Mouse (Mus musculus): Measurements from ENCODE around the gene Fam120b. TPM values are rescaled to one million over a fixed set of nuclear protein-coding genes. Genes with fewer than 3 reads are reported as not detected.
"Not testable (repeated sequence)": the region's sequence is repeated elsewhere in the genome, so short reads cannot be mapped to it uniquely, and the experiment has no call there.

Gene Fam120b
- total RNA-seq, 2 experiments from 2014 or later, result 39.8 to 40.4 TPM

DNA sequence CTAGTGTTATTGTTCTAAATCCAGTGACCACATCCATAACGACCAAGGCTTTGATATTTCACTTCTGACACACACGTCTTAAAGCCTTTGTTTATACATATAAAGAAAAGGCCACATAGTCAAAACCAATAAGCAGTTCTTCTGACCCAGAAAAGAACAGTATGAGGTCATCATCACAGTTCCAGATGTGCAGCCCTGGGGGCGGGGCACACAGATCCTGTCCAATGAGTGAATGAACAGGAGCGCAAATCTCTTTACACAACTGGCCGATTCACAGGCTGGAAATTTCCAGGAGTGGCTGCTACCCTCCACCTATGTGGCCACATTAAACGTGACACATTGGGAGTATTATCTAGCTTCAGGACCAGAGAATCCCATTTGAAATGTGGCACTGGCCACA, 33.4 kb downstream of the Fam120b start:
- DNase-seq, result no peak
- intact Hi-C loops (cut with DNase I), result loop anchor here (5.0 kb wide), 1 partner anchor 48 kb away; no protein-coding TSS in a partner anchor

DNA sequence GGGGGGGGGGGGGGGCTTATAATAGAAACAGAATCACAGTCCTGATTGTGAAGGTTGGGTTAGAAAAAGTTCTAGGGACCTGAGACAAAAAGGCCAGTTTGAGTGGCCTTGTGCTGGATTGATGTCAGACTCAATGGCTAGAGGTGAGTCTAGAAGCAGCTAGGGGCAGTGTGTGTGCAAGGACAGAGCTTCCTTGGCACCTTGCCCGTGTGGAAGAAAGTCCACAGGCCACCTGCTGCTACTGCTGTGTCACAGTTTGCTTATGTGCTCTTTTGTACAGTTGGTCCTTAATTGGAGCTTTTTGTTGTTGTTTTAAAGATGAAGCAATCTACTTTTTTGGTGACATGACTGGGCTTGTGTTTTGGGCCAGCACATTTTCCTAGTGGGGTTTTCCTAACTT, 33.9 kb downstream of the Fam120b start:
- intact Hi-C loops (cut with DNase I), result loop anchor here (5.0 kb wide), 1 partner anchor 47 kb away; no protein-coding TSS in a partner anchor
- DNase-seq, result peak; percentile 23

DNA sequence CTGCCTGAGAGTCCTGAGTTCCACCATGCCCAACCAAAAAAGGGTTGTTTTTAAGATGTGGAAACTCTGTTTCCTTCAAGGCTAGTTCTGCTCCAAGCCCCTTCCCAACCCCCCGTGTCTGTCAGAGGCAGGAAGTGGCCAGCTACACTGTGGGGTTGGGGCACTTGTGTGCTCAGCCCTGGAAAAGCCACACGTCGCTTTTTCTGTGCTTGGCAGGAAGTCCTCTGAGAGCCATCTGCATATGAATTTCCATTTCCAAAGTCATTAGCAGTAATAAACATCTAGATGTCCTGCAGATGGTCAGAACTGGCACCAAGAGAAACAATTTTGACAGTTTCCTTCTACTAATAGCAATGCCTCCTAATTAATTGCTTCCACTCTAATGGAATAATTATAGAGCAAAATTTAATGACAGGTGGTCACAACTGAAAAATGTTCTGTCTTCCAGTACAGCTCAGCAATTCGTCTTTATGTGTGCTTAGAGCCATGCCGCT, 35.1 kb downstream of the Fam120b start:
- intact Hi-C loops (cut with DNase I), result no loop called here
- DNase-seq, result peak; percentile 33

DNA sequence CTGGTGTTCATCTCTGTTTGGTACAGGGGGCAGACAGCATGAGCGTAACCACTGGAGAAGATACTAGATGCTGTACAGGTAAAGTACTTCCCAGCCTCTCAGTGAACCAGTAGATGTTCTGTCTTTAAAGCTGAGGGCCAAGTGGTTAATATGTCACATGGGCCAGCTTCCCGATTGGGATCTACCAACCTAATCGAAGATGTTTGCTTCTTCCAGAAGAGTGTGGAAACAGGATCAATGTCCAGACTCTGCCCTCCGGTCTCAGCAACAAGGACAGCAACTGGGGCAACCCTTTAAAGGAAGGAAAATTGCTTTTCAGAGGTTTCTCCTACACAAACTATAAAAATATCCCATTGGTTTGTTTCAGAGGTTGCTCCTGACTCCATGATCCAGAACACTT, 35.5 kb downstream of the Fam120b start:
- intact Hi-C loops (cut with DNase I), result no loop called here

DNA sequence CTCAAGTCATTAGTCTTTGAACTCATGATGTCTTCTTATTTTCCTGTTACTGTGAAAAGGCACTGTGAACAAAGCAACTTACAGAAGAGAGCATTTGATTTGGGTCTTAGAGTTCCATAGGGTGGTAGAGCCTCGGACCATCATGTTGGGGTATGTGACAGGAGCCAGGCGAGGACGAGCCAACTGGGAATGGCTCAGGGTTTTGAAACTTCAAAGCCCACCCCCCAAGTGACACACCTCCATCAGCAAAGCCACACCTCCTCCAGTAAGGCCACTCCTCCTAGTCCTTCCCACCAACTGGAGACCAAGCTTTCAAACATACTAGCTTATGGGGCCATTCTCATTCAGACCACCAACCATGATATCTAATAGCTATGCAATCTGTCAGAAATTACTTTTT, 36.0 kb downstream of the Fam120b start:
- no peak for DNase-seq
- intact Hi-C loops (cut with DNase I), result no loop called here

More for the DNA sequence above, 35.5 kb downstream of the Fam120b start:
- DNase-seq, result no peak

DNA sequence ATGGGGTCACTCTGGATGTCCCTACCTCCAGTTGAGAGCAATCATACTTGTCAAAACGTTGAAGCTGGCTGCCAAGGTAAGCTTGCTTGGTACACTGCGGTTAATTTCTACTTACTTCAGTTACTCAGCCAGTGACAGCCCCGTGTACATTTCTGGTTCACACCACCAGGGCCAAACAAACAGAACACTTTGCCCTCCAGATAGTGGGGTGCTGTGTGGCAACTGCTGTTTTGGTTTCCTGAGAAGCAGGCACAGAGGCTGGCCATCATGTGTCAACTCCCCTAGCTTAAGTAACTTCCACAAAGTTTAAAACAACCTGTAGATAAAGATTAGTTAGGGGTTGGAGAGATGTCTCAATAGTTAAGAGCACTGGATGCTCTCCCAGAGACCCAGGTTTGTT, 38.7 kb downstream of the Fam120b start:
- DNase-seq, result no peak
- intact Hi-C loops (cut with DNase I), result no loop called here

- intact Hi-C loops (cut with DNase I), result no loop called here
- DNase-seq, result no peak
Measured at GRCm38 (mm10) chr17:15440067-15440462, 44.1 kb downstream of the Fam120b start.

DNA sequence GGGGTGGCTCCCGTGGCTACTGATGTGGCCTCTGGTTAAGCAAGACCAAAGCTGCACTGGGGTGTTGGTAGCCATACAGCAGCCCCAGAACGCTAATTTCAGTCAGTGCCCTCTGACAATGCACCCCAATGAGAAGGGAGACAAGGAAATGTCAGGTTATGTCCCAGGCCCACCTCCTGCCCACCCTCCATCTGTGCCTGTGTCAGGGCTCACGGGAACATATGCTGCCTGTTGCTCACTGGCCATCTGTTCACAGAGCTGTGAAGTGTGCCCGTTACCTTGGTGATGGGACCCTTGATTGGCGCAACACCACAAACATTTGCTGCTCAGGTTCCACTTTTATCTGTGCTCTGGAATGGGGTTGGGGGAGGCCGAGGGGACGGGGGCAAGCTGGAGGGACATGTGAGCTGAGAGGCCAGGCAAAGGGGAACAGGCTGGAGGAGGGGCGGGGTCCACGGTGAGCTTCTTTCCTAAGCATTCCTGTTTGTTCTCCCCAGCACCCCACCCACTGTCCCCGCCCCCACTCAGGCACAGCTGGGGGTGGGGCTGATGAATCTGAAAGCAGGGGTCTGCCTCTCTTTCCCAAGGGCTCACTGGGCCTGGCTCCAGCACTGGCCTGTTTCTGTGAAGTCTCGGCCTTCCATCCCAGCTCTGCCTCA, 44.6 kb downstream of the Fam120b start:
- peak; percentile 74 for DNase-seq
- intact Hi-C loops (cut with DNase I), result no loop called here

DNA sequence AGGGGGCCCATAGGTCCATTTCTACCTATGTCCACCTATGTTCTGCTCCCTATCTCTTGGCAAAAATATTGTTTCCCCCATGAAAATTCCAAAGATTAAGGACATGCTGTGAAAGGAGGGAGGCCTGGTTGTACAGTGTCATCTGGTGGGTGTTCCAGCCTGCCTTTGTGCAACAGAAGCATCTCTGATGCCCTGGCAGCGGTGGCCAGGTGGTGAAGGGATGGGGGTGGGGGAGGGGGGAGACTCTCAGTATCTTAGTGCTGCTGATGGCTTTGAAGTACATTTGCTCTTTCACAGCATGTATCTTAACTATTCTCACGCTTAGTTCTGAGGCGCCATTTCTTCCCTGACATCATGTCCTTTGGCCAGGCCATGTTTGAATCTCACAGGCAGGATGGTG, 49.4 kb downstream of the Fam120b start:
- intact Hi-C loops (cut with DNase I), result no loop called here
- no peak for DNase-seq

DNA sequence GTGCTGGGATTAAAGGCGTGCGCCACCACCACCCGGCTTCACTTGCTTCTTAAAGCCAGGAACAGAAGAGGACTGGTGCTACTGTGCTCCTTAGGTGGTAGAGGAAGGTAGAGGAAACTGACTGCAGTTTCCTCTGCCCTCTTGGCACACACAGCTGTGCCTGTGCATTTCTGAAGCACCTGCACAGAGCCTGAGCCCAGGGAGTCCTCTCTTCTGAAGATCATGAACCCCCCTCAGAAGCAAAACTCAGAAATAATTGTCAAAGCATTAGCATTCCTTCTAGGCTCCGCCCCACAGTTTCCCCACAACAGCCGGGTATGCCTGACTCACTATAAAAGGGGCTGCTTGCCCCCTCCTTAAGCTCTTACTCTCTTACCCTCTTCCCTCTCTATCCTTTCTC, 51.8 kb downstream of the Fam120b start:
- intact Hi-C loops (cut with DNase I), result no loop called here
- DNase-seq, result no peak

DNA sequence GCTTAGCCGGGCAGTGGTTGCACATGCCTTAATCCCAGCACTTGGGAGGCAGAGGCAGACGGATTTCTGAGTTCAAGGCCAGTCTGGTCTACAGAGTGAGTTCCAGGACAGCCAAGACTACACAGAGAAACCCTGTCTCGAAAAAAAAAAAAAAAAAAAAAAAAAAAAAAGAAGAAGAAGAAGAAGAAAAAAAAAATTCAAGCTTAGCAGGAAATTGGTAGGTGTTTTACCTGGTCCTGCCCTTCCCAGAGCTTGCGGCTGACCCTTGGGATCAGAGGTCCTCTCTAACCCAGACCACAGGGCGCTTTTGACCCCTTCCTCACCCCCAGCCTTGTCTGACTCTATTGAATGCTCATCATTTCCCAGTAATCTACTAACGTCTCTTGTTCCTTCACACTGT, 53.1 kb downstream of the Fam120b start:
- DNase-seq; intact Hi-C loops (cut with DNase I): not testable (repeated sequence)

GRCm38 (mm10) chr17:15449606-15450005, 53.6 kb downstream of the Fam120b start:
- intact Hi-C loops (cut with DNase I), result no loop called here
- no peak for DNase-seq

DNA sequence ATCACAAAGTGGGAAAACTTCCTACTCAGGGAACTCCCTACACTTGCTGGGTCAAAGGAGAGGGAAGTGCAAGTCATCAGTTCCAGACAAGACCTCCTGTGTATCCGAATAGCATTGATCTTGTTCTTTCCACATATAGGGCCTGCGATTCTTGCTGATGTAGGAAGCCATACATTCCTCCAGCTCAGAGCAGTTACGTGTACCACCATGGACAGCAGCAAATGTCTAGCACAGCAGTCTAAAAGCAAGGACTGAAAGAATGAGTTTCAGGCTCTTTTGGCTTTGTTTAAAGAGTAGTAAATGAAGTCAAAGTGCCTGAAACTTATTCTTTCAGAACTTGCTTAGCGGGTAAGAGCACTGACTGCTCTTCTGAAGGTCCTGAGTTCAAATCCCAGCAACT, 59.2 kb downstream of the Fam120b start:
- intact Hi-C loops (cut with DNase I), result no loop called here
- DNase-seq, result no peak

GRCm38 (mm10) chr17:15456595-15456994, 60.6 kb downstream of the Fam120b start:
- no peak for DNase-seq
- intact Hi-C loops (cut with DNase I), result no loop called here

DNA sequence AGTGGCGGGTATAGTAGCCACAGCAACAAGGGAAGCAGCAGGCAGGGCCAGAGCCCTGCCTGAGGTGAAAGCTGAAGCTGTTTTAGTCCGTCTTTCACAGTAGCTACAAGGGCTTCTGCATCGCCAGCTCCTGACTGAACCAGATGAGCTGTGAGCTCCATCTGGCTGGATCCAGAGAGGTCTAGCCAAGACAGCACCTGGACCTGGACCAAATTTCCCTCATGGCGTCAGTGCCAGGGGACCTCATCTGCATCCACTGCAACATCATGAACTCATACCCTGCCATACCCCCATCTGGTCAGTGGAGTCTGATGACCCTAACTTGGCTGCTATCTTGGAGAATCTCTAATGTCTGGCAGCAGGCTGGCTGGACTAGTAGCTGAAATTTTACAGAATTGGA, 63.8 kb downstream of the Fam120b start:
- DNase-seq, result peak; percentile 8
- intact Hi-C loops (cut with DNase I), result no loop called here

GRCm38 (mm10) chr17:15461921-15462495, 66.0 kb downstream of the Fam120b start:
- intact Hi-C loops (cut with DNase I), result no loop called here
- DNase-seq, result no peak

DNA sequence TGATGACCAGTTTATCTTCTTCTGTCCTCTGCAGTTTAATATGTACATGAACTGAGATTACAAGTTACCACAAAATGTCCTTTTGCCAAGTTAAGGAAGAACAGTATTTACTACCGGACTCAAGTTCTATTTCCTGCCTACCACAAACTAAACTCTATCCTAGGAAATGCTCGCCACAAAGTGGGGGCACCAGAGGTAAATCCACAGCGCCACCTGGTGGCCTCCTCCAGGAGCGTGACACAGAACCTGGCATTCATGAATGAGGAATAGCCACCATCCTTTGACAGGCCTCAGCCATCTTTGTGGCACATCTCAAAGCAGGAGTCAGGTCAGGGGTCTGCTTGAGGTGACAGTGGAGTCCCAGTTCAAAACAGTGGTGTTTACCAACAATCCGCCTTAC, 71.7 kb downstream of the Fam120b start:
- DNase-seq, result peak; percentile 75
- intact Hi-C loops (cut with DNase I), result no loop called here

DNA sequence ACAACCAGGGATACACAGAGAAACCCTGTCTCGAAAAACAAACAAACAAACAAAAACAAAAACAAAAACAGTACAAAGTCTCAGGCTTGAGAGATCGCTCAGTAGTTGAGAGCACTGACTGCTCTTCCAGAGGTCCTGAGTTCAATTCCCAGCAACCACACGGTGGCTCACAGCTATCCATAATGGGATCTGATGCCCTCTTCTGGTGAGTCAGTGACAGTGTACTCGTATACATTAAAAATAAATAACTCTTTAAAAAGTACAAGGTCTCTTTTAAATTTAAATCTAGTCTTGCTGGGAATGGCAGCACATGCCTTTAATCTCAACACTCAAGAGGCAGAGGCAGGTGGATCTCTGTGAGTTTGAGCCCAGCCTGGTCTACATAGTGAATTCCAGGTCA, 76.7 kb downstream of the Fam120b start:
- intact Hi-C loops (cut with DNase I), result no loop called here
- no peak for DNase-seq

Data from left cerebral cortex, postnatal 4 days (tissue).